Mouse (Mus musculus) urinary bladder, adult 2 months (tissue): Measurements from ENCODE around the gene Dis3l2. TPM values are rescaled to one million over a fixed set of nuclear protein-coding genes. Genes with fewer than 3 reads are reported as not detected.

Source experiments
- DNase-seq: peaks from one replicate; pipeline ENCODE4 v3.0.0; 2022; ENCODE audit warnings: low spot score
- polyA plus RNA-seq: library from polyadenylated mRNA; depleted of rRNA; stranded (reverse); fragments of >200 nt; gene quantifications from 2 replicates; pipeline ENCODE4 v1.2.3, GENCODE M21; 2012

The Dis3l2 gene
- polyA plus RNA-seq, 1 experiment, result 12.6 TPM

DNA sequence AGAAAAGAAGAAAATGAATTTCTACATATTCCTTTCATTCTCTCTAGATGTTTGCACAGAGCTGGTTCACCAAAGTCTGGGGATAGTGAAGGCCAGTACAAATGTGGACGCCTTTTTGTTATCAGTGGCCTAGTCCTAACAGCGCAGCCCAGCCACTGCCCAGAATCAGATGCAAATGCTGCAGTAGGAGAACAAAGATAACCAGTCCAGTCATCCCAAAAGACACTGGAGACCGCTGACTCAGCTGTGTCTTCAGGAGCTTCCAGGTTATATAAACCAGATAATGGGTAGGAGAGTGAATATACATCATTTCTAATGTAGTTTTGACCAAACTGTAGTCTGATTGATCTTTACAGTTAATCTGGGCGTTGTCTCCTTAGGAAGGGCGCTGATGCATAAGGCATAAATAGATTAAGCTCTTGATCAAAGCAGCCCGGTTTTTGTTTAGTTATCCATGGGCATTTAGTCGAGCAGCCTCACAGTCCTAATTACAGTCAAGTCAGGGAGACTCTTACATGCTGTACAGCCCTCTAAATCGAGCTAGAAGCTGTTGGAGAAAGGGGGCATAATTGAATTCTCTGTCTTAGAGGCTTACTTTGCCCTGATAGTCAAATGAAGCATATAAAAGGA lies 212.9 kb downstream of the Dis3l2 start:
- no peak for DNase-seq

DNA sequence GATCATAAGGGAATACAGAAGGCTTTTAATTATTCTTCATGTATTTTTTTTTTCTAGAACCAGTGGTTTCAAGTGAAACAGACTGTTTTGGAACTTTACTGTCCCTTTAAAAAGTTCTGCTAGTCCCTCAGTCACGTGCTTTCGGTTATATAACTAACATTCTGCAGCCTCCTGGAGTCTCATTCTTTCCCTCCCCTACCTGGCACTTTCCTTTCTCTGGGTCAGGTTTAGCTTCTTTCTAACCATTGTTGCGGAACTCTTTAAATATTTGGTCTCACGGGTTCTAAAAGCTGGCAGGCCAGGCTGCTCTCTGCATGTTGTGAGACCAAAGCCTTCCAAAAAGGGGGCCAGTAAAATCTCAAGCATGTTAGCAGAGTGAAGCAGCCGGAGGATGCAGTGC lies 222.2 kb downstream of the Dis3l2 start:
- no peak for DNase-seq

DNA sequence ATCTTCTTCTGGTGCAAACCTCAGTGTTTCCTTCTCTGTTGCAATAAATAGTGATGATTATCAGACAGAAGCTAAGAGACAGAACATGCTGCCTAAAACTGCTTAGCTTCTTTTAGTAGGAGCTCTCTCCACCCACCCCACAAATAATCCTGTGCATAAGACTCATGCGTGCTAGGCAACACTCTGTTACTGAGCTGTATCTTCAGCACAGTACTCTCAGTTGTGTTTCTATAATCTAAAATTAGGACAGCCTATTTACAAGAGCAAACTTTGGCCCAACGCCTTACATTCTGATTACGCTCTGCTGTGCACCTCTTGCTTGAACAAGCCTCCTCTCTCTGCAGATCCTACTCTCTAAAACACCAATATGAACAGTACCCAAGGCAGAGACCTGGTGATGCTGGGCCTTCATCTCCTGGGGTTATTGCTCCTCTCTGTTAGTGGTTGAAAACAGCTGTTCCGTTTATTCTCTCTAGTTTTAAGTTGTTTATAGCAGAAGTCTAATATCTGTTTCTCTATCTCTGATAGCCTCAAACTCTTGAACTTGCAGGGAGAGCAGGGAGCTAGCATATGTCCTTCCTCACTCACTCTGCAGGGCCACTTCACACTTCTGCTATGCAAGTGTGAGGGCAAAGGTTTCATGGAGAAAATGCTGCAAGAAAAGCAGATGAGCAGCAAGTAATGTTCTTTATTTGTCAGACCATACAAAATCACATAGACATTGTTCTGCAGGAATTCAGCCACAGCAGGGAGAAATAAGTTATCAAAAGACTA lies 228.2 kb downstream of the Dis3l2 start:
- DNase-seq, result no peak

DNA sequence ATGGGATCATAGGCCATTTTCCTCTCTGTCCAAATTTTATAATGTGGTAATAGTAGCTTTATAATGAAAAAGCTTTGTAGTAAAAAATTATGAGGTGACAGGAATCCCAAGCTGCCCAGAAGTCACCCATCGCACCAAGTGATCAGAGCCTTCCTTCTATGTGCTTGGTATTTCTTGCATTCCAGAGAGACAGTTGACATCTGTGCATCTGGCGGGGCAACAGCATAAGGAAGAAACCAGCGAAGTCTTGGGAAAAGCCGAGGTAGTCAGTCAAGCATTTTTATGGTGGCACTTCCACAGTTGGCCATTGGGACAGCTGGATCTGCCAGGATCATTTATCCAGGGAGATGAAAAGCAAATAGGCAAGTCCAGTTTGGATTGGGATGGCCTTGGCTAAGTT lies 229.2 kb downstream of the Dis3l2 start:
- DNase-seq, result no peak

DNA sequence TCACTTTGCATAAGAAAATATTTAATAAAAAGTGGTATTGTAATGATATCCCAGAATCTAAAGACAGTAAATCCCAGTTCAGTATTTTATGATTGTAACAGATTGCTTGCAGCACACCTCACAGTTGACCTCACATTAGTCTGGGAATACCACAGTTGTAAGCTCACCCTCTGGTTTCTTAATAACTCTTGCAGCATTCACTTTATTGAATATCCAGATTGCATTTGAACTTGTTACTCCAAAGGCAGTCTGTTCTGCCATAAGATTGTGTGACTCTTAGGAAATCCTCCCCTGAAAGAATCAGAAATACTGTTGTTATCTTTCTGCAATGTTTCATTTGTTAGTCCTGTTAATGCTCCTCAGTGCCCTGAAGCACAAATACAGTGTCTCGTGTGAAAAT lies 230.0 kb downstream of the Dis3l2 start:
- no peak for DNase-seq

DNA sequence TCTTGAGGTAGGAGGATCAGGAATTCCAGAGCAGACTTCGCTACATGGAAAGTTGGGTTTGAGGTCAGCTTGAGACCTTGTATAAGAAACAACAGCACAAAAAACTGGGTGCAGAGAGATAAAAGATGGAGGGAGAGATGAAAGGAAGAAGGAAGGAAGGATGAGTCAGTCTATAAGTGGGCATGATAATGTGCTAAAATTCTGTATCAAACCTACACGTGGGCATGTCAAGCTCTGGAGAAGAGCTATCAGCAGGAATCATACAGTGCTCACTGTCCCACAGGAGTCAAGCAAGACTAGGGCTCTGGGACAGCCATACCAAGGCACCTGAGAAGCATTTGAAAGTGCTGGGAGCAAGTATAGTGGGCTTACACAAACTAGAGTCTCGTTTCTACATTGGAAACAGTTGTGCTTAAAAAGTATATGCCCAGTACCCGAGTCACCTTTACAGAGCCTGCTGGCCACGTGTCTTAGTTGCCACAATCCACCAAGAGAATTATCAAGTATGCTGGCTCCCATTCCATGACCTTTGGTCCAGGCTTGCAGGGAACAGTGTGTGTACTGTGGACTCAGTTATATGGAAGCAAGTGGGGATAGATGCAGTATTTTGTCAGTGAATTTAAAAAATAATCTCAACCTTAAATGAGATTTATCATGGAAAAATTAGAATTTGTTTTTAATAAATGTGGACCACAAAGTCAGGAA lies 248.0 kb downstream of the Dis3l2 start:
- no peak for DNase-seq

DNA sequence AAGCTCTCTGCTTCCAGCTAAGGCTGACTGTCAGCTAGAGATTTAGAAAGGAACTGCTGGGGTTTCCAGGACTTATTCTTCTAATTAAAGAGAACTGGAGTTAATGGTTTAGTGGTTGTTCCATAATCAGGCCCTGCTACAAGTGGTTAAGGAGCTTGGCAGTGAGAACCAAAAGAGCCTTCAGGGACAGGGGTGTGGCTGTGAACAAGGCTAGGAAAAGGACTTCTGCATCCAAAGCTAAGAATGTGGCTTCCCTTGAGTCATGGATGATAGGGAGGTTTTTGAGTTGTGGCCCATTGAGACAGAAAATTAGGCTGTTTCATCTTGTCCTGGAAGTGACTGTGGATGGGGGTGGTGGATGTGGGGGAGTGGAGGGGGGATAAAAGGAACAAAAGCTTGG lies 252.2 kb downstream of the Dis3l2 start:
- DNase-seq, result no peak

DNA sequence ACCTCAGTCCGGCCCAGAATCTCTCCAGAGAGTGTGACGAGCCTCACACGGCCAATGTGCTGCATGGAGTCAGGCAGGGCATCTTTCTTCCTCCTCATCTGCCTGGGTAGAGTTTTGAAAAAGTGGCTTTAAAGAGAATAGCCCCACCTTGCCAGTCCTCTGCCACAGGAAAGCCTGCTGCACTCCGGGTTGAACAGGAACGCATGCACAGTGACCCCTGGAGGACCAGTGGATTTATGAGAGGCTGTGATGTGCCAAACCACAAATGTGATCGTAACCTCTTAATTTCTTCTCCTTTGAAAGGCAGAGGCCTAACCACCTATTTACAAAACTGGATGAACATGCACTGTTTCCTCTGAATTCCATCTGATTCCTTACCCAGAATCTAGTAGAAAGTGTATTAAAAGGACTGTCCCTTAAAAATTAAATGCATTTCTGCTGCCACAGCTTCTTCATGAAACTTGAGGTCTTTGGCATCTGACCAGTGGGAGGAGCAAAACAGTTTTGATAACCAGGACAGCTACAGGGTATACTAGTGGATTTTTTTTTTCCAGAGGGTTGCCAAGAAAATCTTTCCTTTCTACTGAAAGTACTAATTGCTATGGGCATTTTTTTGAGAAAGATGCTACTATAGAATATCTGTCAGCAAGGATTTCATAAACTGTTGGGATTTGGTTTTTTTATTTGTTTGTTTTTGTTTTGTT lies 264.8 kb downstream of the Dis3l2 start:
- DNase-seq, result no peak

DNA sequence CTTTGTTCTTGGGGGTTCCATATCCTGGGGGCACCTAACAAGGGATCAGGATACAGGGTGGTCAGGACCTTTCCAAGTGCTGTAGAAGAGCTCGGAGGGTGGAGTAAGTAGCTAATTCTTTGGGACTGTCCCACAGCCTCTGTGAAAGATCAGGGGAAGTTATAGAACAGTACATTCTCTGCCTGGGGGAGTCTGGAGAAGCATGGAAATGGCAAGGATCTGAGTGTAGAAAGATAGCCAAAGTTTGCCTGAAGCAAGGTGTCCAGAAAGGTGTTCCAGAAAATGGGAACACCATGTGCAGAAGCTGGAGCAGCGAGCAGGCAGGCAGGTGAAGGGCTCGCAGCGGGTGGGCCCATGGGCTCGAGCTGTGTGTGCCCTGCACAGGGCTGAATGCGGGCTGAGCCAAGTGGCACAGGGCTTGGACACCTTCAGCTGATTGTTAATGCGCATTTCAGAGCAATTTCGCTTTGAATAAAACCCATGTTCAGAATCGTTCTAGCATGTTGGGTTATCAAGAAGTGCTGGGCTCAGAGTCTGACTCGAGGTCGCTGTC lies 265.6 kb downstream of the Dis3l2 start:
- DNase-seq, result no peak

DNA sequence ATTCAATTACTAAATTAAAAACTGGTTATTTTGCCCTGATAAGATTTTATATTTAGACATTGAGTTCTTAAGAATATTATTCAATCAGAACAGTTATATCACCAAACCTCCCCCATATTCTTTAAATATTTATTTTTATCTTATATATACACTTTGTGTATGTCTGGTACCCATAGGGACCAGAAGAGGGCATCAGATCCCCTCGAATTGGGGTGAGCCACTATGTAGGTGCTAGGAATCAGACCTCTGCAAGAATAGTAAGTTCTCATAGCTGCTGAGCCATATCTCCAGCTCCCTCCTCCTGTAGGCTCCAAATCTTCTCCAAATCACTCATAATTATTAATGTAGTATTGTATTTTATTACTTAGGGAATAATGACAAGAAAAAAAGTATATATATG lies 269.1 kb downstream of the Dis3l2 start:
- DNase-seq, result no peak

DNA sequence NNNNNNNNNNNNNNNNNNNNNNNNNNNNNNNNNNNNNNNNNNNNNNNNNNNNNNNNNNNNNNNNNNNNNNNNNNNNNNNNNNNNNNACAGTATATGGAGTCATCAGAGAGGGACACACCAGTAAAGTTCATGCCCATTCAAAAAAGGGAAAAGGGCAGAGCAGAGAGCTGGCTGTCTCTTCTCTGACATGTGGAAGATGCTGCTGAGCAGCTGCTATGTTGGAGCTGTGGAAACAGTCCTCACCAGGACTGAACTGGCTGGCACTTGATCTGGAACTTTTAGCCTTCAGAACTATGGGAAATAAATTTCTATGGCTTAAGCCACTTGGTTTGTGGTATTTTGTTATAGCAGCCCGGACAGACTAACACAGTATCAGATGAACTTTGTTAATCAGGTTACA lies 273.4 kb downstream of the Dis3l2 start:
- no peak for DNase-seq

DNA sequence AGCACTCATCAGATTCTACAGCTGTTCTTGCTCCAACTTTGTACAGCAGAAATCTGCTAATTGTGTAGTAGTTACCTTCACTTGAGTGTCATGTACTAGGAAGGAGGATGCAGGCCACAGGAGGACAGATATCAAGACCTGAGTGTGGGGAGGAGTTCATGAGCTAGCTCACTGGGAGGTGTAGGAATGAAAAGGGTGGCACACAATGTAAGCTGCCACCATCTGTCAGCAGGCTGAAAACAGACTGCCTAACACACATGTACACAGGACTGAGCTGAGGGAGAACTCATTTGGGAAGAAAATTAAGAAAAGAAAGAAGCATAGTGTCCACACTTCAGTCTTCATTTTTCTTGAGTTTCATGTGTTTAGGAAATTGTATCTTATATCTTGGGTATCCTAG lies 282.8 kb downstream of the Dis3l2 start:
- DNase-seq, result no peak

DNA sequence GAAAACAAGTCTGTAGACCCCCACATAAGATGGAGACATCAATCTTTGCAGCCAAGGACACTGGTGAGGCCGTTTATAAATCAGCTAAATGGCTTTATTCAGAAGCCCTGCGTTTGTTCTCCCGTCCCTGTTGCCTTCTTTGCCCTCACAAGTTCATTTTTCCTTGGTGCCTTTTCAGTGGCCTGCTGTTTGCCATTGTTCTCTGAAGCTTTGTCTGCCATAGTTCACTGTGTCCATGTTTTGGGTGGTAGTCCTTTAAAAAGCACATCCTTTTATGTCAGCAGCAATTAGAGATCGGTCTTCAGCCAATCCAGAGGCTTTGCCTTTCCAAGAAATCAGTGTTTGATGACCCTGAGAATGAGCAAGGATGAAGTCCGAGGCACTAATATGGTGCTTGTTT lies 289.2 kb downstream of the Dis3l2 start:
- no peak for DNase-seq

DNA sequence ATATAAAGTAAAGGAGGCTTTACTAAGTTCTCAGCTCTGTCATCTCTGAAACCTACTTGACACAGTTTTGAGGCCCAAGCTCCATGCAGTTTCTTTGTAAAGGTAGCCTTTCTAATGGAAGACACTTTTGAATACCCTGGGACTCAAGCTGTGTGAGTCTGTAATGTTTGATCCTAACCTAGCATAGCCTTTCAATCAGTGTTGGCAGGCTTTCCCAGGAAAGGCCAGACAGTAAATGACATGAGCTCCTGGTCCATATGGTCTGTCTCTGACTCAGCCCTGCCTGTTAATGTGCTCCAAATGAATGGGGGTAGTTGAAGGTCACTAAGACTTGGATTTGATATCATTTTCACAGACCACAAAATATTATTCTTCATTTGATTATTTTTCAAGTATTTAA lies 290.4 kb downstream of the Dis3l2 start:
- no peak for DNase-seq

DNA sequence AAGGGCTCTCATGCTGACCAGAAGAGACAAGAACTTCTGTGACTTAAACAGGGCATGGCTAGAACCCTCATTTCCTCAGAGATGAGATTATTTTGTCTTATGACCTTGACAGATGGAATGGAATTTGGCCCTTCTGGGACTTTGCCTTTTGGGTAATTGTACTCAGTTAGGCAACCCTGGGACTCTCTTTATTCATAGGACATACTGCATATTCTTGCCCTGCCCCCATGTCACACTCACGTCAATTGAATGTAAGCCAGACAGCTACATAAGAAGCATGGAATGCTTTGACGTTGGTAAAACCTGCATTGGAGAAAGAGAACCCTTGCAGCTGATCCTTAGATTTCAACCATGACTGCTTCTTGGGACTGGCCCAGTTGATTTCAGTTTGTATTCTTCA lies 294.4 kb downstream of the Dis3l2 start:
- DNase-seq, result no peak

DNA sequence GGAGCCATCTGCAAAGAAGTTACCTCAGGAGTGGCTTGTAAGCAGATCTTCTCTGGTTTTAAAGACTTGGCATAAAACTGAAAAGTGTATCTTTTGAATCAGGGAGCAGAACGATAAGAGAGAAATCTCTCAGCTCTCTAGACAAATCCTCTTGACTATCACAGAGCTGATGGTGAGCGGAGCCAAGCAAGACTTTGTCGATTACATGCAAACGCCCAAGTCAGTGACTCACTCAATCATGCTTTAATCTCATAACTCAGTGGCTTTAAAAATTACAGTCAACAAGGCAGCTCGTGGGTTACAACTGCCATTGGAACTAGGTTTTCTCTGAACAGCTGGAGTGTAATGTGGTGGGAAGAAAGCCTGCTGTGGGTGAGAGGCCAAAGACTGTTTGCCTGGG lies 297.8 kb downstream of the Dis3l2 start:
- DNase-seq, result no peak

DNA sequence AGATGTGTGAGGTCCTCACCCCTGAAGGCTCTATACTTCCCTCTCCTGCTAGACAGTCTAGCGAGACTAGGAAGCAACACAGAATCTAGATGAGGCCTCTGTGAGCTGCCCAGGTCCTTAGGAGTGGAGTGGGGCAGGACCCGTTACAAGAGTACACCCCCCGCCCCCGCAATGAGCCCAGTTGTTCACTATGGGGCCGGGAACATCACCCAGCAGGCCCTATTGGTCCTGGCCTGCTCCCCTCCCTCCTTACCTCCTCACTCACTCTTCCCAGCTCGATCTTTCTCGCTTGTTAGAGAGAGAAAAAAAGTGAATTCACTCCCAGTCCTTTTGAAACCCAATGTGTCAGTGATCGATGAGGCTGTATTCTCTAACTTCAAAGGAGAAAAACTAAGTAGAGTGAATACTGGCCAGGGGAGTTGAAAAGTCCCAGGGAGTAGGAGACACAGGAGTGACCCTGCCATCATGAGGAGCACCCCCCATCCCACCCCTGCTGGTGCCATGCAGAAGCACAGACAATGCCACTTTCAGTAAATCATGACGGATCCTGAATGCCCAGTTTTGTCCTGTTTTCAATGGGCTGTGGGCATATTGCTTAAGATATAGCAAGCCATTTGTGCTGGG lies 299.0 kb downstream of the Dis3l2 start:
- no peak for DNase-seq

DNA sequence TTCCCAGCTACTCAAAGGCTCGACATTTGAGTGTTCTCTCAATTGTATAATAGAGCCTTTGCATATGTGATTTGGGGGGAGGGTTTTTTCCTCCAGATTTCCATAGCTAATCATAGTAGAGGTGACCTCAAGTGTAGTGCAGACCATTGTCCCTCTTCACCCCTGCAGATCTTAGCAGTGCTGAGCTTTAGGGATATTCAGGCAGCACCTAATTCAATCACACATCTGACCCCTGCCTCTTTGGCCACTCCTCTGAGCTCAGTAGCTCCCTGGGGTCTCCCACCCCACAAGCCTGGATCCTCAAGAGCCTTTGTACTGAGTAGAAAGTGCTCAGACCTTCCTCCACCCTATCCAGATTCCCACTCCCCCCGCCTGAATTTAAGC lies 299.6 kb downstream of the Dis3l2 start:
- DNase-seq, result no peak

DNA sequence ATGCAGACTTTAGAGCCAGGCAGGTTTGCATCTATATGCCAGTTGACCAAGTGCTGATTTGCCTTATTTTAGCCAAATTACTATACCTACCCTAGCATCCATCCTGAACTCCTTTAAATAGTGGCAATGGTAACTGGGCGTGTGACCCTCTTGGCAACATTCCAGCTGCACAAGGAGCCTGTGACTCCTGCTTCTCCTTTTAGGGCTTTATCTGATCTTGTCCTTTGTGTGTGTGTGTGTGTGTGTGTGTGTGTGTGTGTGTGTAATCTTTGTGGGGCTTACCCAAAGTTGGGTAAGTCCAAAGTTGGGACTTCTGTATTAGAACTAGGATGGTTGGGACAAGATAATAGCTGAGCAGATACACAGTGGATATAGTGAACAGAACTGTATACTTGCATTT lies 302.8 kb downstream of the Dis3l2 start:
- DNase-seq, result no peak

DNA sequence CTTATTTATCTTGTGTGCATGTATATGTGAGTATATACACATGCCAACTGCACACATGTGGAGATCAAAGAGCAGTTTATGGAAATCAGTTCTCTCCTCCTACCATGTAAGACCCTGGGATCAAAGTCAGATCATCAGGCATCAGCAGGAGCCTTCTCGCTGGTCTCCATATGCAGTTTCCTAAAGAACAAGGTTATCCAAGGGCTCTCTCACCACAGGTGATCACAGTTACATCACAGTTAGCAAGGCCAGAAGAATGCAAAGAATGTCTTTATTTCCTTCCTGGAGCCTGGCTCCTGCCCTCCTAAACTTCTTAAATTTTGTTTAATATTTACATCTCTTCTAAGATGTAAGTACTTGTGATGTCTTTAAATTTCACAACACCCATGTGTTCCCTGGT lies 304.6 kb downstream of the Dis3l2 start:
- DNase-seq, result no peak

DNA sequence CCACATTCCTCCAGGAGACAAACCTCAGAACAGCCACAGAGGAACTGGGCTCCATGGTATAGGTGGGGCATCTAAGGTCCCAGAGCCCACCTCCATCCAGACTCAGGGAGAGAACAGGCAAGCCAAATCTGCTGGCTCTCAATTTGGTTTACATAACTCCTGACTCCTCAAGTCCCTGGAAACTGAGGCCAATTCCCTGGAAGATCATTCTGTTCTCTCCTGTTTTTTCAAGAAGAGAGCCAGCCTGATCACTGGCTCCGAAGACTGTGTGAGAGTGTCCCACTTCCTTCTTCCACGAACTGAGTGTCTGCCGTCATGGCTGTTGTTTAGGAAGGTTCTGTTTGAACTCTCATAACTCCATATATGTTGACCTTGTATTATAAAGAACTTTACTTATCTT lies 305.5 kb downstream of the Dis3l2 start:
- no peak for DNase-seq
